Mouse (Mus musculus): ENCODE data around the gene Dhx58.

Dhx58 gene

GRCm38 (mm10) chr11:100722493-100723028 lies 18.5 kb upstream of the Dhx58 start:
- no peak for DNase-seq (ENCODE audit: inconsistent ontology term)

GRCm38 (mm10) chr11:100721776-100722492 lies 17.9 kb upstream of the Dhx58 start:
- DNase-seq (ENCODE audit: inconsistent ontology term): peak; percentile 56

GRCm38 (mm10) chr11:100721254-100721653 lies 17.2 kb upstream of the Dhx58 start:
- DNase-seq (ENCODE audit: inconsistent ontology term): peak; percentile 28

- peak; percentile 57 for DNase-seq (ENCODE audit: inconsistent ontology term)
Measured at GRCm38 (mm10) chr11:100720345-100720744, 16.3 kb upstream of the Dhx58 start.

GRCm38 (mm10) chr11:100719893-100720292 lies 15.8 kb upstream of the Dhx58 start:
- no peak for DNase-seq (ENCODE audit: inconsistent ontology term)

- no peak for DNase-seq (ENCODE audit: inconsistent ontology term)
Measured at GRCm38 (mm10) chr11:100719312-100719711, 15.2 kb upstream of the Dhx58 start.

- no peak for DNase-seq (ENCODE audit: inconsistent ontology term)
Measured at GRCm38 (mm10) chr11:100718866-100719265, 14.8 kb upstream of the Dhx58 start.

GRCm38 (mm10) chr11:100718462-100718861 lies 14.4 kb upstream of the Dhx58 start:
- DNase-seq (ENCODE audit: inconsistent ontology term): no peak

- no peak for DNase-seq (ENCODE audit: inconsistent ontology term)
Measured at GRCm38 (mm10) chr11:100716649-100717048, 12.6 kb upstream of the Dhx58 start.

GRCm38 (mm10) chr11:100714948-100715347 lies 10.9 kb upstream of the Dhx58 start:
- no peak for DNase-seq (ENCODE audit: inconsistent ontology term)

- DNase-seq (ENCODE audit: inconsistent ontology term): peak; percentile 59
Measured at GRCm38 (mm10) chr11:100714534-100714915, 10.5 kb upstream of the Dhx58 start.

GRCm38 (mm10) chr11:100713735-100714533 lies 9.9 kb upstream of the Dhx58 start, which contains the start of gene Hspb9:
Gene Hspb9 (plus strand): TSS chr11:100713850.
- no peak for DNase-seq (ENCODE audit: inconsistent ontology term)

- no peak for DNase-seq (ENCODE audit: inconsistent ontology term)
Measured at GRCm38 (mm10) chr11:100713174-100713573, 9.1 kb upstream of the Dhx58 start.

- DNase-seq (ENCODE audit: inconsistent ontology term): peak; percentile 86
Measured at GRCm38 (mm10) chr11:100711783-100712615, 7.9 kb upstream of the Dhx58 start, which contains the start of gene Kat2a. Gene Kat2a (minus strand): TSS chr11:100712465.

- no peak for DNase-seq (ENCODE audit: inconsistent ontology term)
Measured at GRCm38 (mm10) chr11:100710977-100711376, 6.9 kb upstream of the Dhx58 start.

GRCm38 (mm10) chr11:100710528-100710927 lies 6.5 kb upstream of the Dhx58 start:
- DNase-seq (ENCODE audit: inconsistent ontology term): no peak

- DNase-seq (ENCODE audit: inconsistent ontology term): no peak
Measured at GRCm38 (mm10) chr11:100709201-100709810, 5.2 kb upstream of the Dhx58 start.

GRCm38 (mm10) chr11:100705095-100705747 lies 1.1 kb upstream of the Dhx58 start:
- DNase-seq (ENCODE audit: inconsistent ontology term): no peak

GRCm38 (mm10) chr11:100703366-100703765 lies 705 bp downstream of the Dhx58 start:
- no peak for DNase-seq (ENCODE audit: inconsistent ontology term)

GRCm38 (mm10) chr11:100702906-100703305 lies 1.2 kb downstream of the Dhx58 start:
- no peak for DNase-seq (ENCODE audit: inconsistent ontology term)
